Mouse (Mus musculus) neutrophil, adult 83 days (primary cell): ENCODE results near the gene Pde4a. TPM values are rescaled to one million over a fixed set of nuclear protein-coding genes. Genes with fewer than 3 reads are reported as not detected.

Experiments
- total RNA-seq, 2 experiments: library from RNA; stranded (reverse); gene quantifications; one replicate each; pipeline ENCODE4 v1.2.4; 2023

Pde4a gene
- total RNA-seq = 1 to 10 TPM; 5.7 to 7.2 TPM

GRCm38 (mm10) chr9:21165041-21165951 lies at the start of gene Pde4a:
TSS of gene Pde4a (plus strand) at chr9:21165714.

GRCm38 (mm10) chr9:21131059-21131956 lies 34.2 kb upstream of the Pde4a start, which contains the start of gene Tyk2:
TSS of gene Tyk2 (minus strand) at chr9:21131243.

GRCm38 (mm10) chr9:21149654-21150419 lies 15.7 kb upstream of the Pde4a start, which contains the start of gene Cdc37:
TSS of gene Cdc37 (minus strand) at chr9:21149982.

GRCm38 (mm10) chr9:21238733-21239464 lies 73.4 kb downstream of the Pde4a start, which contains the start of gene Keap1:
TSS of gene Keap1 (minus strand) at chr9:21239361.

GRCm38 (mm10) chr9:21248326-21248725 lies 82.8 kb downstream of the Pde4a start, which contains the start of gene S1pr5:
TSS of gene S1pr5 (minus strand) at chr9:21248443.

Other genes starting within 250 kb of the Pde4a start
- gene Dnmt1, start 205.8 kb upstream of the Pde4a start, total RNA-seq = 100 to 1,000 TPM; 115 to 127 TPM
- 10 to 100 TPM in 1 of 2 experiments, 1 to 10 TPM in 1; 9.1 to 14.7 TPM for gene S1pr2, start 188.9 kb upstream of the Pde4a start, total RNA-seq
- 10 to 100 TPM; 39.6 to 43.6 TPM for gene Mrpl4, start 163.0 kb upstream of the Pde4a start, total RNA-seq
- 10 to 100 TPM; 16.6 to 17.7 TPM for gene Icam1, start 149.7 kb upstream of the Pde4a start, total RNA-seq
- gene Icam4, start 136.3 kb upstream of the Pde4a start, total RNA-seq = 1 to 10 TPM; 5.5 to 7.8 TPM
- under 1 TPM; 0.26 TPM for gene Icam5, start 133.6 kb upstream of the Pde4a start, total RNA-seq
- gene Zglp1, start 98.6 kb upstream of the Pde4a start, total RNA-seq = not detected
- under 1 TPM; 0.26 to 0.44 TPM for gene Gm49373, start 92.6 kb upstream of the Pde4a start, total RNA-seq
- gene Fdx1l, start 92.1 kb upstream of the Pde4a start, total RNA-seq = 1 to 10 TPM; 6.6 to 8.3 TPM
- 1 to 10 TPM; 2.1 to 3.0 TPM for gene Gm38431, start 73.7 kb upstream of the Pde4a start, total RNA-seq
- 10 to 100 TPM; 51.8 to 54.5 TPM for gene Raver1, start 73.7 kb upstream of the Pde4a start, total RNA-seq
- gene Tyk2, start 34.5 kb upstream of the Pde4a start, total RNA-seq = 10 to 100 TPM; 44.2 to 48.6 TPM
- 10 to 100 TPM; 76.1 to 82.1 TPM for gene Cdc37, start 15.7 kb upstream of the Pde4a start, total RNA-seq
- gene Keap1, start 73.6 kb downstream of the Pde4a start, total RNA-seq = 10 to 100 TPM; 25.5 to 28.8 TPM
- 1 to 10 TPM; 2.3 to 3.9 TPM for gene S1pr5, start 82.7 kb downstream of the Pde4a start, total RNA-seq
- 10 to 100 TPM; 42.2 to 45.0 TPM for gene Atg4d, start 99.6 kb downstream of the Pde4a start, total RNA-seq
- gene Kri1, start 122.3 kb downstream of the Pde4a start, total RNA-seq = 10 to 100 TPM; 92.2 to 97.0 TPM
- 100 to 1,000 TPM; 105 to 122 TPM for gene Cdkn2d, start 125.7 kb downstream of the Pde4a start, total RNA-seq
- 1 to 10 TPM; 3.4 to 4.2 TPM for gene Ap1m2, start 146.6 kb downstream of the Pde4a start, total RNA-seq
- 100 to 1,000 TPM; 130 to 139 TPM for gene Slc44a2, start 155.0 kb downstream of the Pde4a start, total RNA-seq
- gene Ilf3, start 202.2 kb downstream of the Pde4a start, total RNA-seq = 10 to 100 TPM; 33.6 to 41.6 TPM
- gene Qtrt1, start 246.1 kb downstream of the Pde4a start, total RNA-seq = 10 to 100 TPM; 15.2 to 17.4 TPM